Mouse (Mus musculus): ENCODE data around the gene Tmco3.
A peak's percentile ranks its signal among the peaks of the same experiment; 100 is the strongest.

Gene Tmco3

DNA sequence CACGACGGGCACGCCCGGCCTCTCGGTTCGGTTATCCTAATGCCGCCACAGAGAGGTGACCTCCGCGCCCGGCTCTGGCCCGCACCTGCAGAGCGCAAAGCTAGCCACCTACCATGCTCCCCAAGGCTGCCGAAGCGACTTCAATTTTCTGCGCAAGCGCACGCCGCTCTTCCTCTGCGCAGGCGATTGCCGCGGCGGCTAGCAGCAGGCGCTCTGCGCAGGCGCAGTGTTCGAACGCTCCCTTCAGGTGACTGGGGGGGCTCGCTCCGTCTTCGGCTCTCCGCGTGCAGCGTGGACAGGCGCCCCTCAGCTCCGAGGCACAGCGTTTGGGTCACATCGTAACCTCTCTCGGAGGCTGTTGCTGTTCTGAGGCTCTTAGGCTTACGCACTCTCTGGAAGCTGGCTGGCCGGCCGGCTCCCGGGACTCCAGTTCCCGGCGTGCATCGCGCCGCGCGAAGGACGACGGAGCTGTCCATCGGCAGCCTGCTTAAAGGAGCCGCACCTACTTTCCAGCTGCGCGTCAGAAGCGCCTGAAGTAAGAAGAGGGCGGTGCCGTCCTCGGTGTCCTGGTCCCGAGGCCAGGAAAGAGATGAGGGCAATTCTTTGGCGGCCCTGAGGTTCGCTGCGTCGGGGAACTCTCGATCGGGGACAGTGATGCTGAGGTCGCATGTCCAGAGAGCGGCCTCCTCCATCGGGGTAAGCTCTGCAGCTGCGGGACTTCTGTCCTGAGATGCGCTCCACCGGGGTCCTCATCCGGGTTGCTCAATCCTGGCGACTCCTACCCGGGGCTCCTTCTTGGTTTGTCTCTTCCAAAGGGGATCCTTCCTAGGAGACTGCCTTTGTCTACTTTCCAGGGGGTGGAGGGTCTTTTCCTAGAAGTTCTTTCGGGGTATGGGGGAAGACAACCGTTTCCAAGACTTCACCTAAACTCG lies at the start of gene Tmco3, which contains the start of gene Dcun1d2:
Gene Tmco3 (plus strand): TSS at position 499 of the 932 bp plus-strand sequence.
Gene Dcun1d2 (minus strand): TSS at position 440 of the 932 bp plus-strand sequence.
- DNase-seq: peak; percentile 96

DNA sequence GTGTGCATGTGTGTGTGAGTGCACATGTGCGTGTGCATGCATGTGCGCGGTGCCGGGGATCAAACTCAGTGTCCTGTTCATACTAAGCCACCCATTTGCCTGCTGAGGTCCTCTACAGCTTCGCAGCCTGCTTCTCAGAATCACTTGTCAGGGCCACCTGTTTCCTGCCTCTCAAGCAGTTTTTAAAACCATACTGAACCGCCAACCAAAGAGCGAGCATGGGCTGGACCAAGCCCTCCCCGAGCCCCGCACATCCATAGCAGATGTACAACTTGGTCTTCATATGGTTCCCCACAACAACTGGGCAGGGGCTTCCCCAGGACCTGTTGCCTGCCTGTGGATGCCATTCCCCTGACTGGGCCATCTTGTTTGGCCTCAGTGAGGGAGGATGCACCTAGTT lies 47.9 kb upstream of the Tmco3 start:
- no peak for DNase-seq

DNA sequence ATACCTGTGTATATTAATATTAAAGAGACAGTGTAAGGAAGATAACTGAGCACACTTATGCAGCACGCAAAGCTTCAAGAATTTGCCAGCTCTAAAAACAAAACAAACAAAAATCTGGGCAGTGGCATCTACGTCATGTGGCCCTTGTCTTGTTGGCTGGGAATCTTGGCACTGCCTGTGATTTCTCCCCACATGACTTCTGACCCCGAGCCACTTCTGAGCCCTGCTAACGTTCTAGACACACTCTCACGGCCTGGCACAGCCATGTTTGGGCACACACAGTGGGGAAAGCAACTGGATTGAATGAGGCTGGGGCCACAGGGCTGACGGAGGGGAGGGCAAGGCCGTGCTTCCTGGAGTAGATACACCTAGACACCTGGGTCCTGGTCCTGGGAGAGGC lies 47.3 kb upstream of the Tmco3 start:
- no peak for DNase-seq

DNA sequence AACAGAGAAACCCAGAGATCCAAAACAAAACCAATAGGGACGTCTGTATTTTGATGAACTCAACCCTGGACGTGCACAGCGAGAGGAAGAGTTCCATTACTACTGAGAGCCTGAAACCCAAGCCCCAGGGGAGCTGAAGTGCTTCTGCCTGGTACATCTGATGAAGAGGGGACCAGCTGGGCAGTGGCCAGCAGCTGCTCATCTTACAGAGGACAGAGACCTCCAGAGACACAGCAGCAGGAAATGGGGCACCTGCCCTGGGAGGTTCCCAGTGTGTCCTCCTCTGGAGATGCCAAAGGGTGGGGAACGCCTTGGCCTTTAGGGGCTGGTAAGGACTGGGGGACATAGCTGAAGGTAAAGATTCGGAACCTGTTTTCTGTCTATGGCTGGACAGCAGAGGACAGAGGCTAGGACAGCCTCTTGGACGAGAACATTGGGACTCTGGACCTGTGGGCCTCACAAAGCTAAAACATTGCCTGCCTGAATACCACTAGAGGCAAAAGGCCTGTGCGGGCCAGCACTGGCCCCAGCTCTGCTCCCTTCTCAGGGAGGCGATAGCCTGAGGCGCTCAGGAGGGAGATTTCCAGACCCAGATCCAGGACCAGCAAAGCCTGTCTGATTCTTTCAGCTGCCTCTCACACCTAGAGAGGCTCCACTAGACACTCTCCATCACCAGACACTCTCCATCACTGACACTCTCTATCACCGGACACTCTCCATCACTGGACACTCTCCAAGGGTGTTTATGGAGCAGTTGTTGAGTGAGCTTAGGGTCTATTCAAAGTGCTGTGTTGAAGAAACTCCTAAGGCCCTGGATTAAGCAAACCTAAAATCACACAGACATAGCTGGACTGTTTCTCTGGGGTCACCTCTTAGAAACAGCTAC lies 44.8 kb upstream of the Tmco3 start:
- DNase-seq: no peak

DNA sequence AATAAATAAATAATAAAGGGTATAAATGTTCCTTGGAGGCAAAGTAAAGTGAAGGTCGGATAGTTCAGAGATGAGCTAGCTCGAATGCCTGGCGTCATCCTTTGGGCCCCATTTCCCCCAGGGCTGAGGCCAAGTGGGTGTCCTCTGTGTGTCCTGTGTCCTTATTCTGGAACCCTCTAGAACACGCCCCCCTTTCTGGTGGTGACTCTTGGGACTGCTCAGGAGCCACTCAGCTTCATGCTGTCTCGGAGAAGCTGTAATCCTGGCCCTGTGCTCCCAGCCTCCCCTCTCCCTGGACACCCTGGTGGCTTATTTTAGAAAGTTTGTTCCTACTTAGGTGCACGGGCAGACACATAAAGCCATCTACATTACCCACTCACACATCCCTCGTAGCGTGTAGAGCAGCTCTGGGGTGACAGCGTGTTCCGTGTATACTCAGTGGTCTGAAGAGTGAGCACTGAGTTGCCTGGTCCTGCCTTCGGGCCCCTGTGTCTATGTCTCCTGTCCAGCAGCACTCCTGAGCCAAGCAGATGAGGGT lies 43.6 kb upstream of the Tmco3 start:
- DNase-seq: no peak

DNA sequence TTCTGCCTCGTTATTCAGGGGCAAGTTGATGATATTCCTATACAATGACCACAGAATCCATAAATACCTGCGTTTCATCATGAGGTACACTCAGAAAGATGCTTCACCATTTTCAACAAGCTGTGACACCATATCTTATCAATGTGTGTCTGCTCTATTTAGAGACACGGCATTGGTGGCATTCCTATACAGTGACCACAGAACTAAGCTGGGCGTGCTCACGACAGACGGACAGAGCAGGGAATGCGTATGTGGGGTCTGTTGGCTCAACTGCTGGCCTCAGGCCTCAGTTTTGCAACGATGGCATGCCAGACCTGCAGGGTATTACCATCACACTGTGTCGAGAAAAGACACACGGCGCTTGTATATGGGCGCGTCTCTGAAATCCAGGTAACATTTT lies 35.2 kb upstream of the Tmco3 start:
- DNase-seq: no peak

DNA sequence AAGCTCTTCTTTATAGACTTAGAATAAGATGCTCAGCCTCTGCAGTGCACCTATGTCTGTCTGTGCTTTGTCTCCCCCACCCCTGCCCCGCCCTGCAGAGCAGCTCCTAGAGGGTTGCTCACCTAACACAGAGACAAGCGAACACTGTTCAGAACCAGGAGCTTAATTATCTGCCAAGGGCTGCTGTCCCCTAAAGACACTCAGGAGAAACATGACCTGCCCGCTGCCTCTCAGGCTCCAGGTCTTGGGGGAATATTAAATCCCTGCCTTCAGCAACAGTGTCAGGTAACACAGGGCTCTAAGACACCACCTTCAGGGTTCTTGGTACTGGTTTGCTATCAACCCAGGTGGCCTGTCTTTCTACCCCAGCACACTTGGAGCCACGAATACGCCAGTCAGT lies 34.6 kb upstream of the Tmco3 start:
- DNase-seq: no peak

DNA sequence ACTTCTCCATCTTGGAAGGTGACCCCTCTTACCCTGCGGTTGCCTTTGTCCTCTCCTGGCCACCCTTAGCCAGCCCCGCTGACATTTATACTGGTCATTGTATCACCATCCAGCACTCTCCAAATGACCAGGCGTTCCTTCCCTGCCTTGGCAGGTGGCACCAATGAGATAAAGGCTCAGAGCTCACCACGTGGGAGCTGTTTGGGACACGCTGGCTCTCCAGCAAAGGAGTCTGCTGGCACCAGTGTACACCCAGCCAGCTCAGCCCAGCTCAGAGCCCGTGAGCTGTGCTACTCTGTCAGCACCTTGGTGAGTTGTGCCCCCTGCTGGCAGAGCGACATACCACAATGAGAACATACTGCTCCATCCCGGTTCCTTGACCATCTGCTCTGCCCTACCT lies 34.0 kb upstream of the Tmco3 start, which contains the start of gene Adprhl1:
Gene Adprhl1 (minus strand): TSS at position 144 of the 400 bp plus-strand sequence.
- DNase-seq: peak; percentile 74

DNA sequence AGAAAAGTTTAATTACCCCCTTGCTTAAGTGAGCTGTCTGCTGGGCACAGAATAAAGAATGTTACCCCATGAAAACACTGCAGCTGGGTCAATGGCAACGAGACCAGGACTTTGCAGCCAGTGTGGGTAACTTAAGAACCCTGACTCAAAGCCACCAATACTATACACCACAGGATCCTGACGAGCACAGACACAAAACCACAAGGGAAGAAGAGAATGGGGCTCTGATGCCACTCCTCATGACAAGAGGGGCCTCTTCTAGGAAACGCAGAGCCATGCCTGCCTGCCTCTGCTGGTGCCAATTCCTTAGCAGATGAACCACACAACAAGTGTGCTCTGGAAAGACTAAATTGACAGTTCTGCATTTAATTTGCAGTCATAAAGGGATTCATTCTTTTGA lies 24.6 kb upstream of the Tmco3 start:
- DNase-seq: no peak

DNA sequence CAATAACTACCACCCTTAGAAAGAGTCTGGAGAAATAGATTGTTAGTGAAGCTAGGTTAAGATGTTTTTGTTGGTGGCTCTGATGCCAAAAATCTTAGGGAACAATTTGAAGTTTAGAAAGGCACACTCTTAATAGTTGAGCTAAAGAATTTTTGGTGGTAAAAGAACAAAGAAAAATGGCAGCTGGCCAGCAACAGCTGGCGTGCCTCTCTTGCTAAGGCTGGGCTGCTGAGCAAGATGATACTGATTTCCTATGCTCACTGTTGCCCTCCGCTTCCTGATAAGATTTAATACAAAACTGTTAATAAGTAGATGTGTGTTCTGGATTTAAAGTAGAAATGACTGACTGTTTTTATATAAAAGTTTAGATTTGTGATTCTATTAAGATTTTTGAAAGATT lies 20.4 kb upstream of the Tmco3 start:
- no peak for DNase-seq

DNA sequence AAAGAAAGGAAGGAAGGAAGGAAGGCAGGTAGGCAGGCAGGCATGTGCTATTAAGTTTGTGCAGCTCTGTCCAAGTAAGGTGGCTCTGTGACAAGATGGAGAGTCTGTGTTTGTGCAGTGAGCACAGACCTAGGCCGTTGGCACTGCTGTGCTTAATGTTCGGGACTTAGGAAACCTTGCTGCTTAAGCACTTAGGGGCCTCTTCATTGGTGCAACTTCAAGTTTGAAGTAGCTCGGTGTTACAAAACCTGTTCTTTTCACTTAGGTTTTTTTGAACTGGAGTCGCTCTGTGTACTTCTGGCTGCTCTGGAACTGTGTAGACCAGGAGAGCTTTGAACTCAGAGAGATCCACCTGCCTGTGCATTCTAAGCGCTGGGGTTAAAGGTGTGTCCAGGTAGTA lies 15.2 kb upstream of the Tmco3 start:
- no peak for DNase-seq

DNA sequence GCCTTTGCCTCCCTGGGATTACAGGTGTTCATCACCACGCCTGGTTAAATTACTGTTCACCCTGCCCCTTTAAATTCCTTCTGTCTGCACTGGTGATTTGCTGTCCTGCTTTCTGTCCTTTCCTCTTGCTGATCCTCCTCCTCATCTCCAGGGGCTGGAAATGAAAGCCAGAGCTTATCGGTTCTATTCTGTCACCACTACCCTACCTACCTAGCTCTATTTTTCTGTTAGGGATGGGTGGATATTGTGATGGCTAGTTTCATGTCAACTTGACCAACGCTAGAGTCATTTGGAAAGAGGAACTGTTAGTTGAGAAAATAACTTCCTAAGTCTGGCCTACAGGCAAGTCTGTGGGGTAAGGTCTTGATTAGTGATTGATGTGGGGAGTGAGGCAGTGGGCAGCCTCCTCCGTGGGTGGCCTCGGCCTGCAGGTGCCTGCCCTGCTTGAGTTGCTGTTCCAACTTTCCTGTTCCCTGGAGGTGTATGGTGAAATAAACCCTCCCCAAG lies 11.0 kb upstream of the Tmco3 start:
- DNase-seq: no peak

DNA sequence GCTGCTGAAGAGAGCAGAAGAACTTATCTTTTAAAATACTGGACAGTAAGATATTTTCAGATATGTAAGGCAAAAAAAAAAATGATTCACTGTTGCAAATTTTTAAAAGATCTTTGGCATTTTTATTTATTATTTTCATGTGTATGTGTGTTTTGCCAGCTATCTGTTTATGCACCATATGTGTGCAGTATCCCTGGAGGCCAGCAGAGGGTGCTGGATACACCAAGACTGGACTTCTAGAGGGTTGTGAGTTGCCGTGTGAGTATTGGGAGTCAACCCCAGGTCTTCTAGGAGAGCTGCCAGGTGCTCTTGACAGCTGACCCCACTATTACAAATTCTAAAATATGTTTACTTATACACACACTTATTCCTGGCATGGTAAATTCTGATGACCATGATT lies 4.8 kb upstream of the Tmco3 start:
- no peak for DNase-seq

DNA sequence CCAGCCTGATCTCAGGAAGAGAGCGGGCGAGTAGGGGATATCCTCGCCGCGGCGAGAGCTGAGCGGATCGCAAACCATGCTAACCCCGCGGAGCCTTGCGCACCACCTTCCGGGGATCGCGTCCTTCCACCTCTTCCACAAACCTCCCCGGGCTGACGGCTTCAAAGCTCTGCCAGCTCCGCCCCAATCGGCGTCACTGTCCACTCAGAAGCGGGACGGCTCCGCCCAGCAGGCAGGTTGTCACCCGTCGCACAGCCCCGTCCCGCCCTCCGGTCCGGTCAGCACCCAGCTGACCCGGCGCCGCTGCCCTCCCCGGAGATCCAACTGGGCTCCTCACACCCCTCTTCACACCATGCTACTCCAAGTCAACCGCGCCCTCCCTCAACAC lies 692 bp upstream of the Tmco3 start:
- DNase-seq: peak; percentile 85

DNA sequence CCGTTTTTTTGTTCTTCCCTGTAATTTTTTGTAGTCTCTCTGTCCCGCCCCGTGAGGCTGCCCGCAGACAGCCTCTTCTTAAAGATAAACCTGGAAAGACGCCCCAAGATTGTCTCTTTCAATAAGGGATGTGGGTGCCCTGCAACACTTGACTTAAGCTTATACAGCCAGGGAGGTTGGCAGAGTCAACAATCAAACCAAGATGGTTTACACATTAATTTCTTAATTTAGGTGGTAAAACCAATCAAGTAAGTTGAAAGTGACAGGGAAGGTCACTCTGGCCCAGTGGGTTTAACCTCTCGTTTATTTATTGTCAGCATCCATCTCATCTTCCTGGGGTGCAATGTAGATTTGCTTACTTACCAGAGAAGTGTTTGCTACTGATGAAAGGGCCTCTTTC lies 656 bp downstream of the Tmco3 start:
- no peak for DNase-seq

DNA sequence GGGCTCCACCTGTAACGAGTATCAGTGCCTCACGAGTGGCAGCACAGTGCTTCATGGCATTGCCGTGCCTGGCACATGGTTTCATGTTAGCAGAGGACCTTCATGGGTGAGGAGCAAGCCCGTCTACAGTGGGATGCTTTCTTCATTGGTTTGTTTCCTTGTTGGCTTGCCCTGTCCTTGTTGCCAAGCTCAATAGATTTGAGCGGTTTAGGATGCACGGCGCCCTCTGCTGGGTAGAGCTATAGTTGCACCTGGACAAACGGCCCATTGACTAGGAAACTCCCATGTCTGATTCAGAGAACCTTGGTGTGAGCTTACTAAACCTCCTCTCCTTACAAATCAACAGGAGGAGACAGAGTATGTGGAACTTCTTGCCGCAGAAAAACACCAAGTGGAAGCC lies 4.4 kb downstream of the Tmco3 start:
- DNase-seq: peak; percentile 73

DNA sequence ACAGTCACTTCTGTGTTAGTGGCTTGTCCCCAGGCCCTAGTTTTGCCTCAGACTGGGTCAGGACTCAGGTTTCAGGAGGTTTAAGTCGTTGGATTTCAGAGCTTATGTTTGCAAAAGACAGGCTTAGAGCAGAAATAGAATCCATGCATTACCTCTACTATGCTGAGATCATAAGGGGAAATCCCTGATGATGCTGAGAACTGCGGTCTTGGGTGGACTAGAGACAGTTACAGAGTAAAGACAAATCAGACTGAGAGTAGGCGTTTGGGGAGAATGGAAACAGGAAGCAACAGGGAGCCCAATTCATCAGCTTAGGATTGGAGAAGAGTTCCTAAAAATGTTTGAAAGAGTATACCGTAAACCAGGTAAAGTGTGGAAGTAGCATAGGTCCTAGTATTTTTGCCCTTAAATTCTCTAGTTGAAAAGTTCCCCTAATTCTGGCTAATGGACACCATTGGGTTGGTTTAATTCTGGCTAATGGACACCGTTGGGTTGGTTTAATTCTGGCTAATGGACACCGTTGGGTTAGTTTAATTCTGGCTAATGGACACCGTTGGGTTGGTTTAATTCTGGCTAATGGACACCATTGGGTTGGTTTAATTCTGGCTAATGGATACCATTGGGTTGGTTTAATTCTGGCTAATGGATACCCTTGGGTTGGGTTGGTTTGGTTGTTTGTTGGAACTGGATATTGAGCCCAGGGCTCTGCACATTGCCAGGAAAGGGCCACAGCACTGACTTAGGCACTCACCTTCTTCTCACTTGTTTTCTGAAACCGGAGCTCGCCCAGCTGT lies 5.9 kb downstream of the Tmco3 start:
- DNase-seq: no peak

DNA sequence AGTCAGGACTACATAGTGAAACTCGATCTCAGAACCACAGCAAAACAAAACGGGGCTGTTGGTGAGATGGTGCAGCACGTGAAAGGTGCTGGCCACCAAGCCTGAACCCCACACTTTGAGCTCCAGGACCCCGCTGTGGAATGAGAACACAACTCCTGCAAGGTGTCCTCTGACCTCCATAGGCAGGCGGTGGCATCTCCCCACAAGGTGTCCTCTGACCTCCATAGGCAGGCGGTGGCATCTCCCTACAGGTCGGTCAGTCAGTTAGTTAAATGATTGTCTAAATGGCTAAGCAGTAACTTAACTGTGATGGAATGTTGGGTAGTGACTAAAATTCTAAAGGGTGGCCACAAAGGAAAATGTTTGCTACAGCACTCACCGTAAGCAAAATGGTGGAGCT lies 11.6 kb downstream of the Tmco3 start:
- DNase-seq: no peak

DNA sequence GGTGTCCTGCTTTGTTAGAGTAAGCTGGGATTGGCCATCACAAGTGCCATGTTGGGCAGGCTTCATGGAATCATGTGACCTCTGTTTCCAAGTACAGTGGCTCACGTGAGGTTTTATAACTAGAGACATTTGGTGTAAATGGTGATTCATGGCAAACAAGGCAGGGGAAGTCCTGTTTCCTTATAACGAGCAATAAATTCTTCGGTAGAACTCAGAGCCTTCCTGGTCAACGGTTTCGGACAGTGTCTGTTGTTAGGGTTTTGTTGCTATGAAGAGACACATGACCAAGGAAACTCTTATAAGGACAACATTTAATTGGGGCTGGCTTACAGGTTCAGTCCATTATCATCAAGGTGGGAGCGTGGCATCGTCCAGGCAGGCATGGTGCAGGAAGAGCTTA lies 13.0 kb downstream of the Tmco3 start:
- DNase-seq: no peak

DNA sequence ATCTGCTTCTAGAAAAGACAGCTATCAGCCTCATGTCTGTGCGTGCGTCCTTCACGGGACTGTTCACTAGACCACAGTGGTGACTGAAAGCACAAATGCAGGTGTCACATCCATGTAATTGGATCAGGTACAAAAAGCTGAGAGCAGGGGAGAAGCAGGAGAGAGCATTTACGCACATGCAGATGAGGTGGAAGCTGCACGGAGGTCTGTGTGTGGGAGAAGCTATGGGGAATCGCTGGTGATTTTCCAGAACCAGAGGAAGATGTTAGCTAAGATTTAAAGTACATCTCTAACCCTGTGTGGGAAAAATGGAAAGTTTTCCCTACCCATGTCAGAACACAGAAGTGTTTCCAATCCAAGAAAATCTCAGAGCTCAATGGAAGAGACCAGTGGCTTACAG lies 17.5 kb downstream of the Tmco3 start:
- DNase-seq: peak; percentile 68

DNA sequence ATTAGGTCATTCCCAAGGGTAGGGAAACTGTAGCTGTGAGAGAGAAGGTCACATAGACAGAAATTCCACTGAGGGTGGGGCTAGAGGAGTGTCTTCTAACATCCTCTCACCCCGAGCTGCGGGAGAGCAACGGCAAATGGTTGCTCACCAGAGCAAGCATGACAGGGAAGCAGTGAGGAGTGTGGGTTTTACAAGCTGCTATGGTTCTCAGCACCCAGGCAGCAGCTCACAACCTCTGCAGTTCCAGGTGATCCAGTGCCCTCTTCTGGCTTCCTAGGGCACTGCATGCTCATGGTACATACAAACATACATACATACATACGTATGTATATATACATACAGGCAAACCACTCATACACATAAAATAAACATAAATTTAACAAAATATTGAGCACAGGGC lies 17.9 kb downstream of the Tmco3 start:
- DNase-seq: no peak

DNA sequence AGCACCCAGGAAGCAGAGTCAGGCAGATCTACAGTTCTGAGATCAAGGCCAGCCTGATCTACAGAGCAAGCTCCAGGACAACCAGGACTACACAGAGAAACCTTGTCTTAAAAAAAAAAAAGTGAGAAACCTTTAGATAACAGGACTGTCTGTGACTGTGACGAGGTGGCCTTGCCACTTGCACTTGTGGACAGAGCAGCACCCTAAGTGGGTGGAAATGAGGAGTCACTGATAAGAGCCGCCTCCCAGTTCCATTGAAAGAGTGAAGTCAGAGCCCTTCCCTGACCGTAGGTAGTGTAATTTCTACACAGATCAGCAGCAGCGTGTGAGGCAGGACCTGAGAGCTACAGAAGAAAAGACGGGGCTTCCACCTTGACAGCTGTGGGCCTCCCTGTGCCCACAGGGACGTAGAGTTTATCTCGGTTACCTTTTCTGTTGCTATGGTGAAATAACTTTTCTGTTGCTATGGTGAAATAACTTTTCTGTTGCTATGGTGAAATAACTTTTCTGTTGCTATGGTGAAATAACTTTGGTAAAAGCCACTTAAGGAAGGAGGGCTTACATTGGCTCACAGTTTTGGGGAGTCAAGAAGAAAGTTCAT lies 18.4 kb downstream of the Tmco3 start:
- no peak for DNase-seq

All from right cerebral cortex, adult 18-20 months (tissue).